Mouse (Mus musculus) kidney, postnatal 36 days (tissue): ENCODE measurements around the gene Fkbp5.

Source experiments
- DNase-seq, 2 experiments: peaks; one replicate each; pipeline ENCODE4 v3.0.0; 2021 to 2022; ENCODE audit warnings: mixed read lengths in 2 of 2

Gene Fkbp5

DNA sequence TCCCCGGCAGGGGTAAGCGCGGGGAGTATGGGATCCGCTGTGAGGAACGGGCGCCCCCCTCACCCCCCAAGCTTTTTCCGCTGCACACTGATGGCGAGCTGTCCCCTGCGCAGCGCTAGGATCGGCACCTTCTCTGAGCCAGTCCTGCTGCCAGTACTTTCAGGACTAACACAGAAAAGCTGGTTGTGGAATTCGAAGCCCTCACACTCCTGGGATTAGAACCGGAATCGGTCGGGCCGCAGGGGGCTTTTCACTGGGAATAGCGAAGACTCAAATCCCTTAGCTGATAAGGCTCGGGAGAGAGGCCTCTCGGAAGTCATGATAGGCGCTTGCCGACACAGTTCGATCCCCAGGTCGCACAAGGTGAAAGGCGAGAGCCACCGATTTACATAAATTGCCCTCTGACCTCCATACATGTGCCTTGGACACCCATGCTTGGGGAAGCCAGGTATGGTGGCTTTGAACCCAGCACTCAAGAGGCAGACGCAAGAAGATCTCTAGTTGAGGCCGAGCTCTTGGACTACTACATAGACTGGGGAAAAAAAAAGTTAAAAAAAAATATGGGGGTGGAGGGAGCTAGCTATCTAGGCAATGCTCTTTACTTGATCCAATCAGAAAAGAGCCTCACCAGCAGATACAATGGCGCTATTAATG is 6.2 kb upstream of the Fkbp5 start:
- no peak for DNase-seq

GRCm38 (mm10) chr17:28522623-28523354 is 5.5 kb upstream of the Fkbp5 start:
- peak; percentile 97 to 98 for DNase-seq

DNA sequence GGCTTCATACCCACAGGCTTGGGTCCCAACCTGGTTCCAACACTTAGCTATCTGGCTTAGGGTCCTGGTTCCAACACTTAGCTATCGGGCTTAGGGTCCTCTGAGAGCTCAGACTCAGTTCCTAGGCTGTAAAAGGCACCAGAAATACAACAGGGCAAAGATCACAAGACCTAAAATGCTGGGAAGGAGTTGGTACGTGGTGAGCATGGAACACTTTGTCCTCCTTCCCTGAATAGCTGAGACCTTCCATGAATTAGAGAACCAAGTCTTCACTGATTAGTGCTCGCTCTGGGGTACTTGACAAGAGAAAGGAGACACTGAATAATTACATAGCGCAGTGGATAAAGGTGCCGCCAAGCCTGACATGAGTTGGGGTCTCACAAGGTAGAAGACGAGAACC is 4.6 kb upstream of the Fkbp5 start:
- no peak for DNase-seq

DNA sequence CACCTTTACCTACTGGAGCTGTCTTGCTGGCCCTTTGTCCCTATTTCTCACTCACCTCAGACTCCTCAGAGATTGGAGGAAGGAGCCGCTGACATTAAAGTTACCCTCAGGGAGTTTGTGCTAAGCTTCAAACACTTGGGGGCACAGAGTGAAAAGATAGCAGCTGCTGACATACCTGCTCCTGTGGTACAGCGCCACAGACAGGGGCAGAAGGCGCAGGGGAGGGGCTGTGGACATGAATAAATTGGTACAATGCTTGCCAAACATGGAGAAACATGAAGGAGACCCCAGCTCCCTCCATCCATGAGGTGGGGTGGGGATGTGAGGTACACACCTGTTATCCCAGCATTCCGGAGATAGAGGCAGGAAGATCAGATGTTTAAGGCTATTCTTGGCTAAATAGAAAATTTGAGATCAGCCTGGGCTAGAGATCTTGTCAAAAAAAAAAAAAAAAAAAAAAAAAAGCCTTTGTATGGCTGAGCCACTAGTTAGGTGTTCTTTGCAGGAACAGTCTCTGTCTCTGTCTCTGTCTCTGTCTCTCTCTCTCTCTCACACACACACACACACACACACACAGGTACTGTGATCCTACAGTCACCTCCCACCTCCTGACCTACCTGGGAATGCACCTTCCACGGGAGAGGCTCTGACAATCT is 3.9 kb upstream of the Fkbp5 start:
- no peak for DNase-seq

- no peak for DNase-seq
Observed at GRCm38 (mm10) chr17:28520561-28520960, 3.2 kb upstream of the Fkbp5 start.

GRCm38 (mm10) chr17:28519827-28520226 is 2.5 kb upstream of the Fkbp5 start:
- no peak for DNase-seq

DNA sequence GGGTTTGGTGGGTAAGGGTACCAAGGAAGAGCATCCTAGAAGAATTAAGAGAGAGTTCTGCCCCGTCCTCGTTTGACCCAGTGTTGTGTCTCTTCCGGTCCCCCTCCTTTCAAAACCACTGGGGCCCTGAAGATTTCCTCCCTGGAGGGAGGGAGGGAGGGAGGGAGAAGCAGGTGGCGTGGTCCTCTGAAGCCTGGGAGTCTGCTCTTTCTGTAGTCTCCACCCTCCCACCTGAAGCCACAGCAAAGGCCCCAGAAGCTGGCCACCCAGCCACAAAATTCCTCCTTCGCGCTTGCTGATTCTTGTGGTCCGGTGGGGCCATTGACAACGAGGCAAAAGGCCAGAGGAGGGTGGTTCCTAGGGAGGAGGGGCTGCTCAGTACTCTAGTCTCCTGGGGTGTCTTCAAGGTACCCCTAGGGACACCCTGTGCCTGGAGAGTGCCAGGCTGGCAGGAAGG is 1.3 kb upstream of the Fkbp5 start:
- peak; percentile 63 to 89 for DNase-seq

- DNase-seq = peak; percentile 97
Observed at GRCm38 (mm10) chr17:28517956-28518614, 758 bp upstream of the Fkbp5 start.

GRCm38 (mm10) chr17:28516881-28517280 is 446 bp downstream of the Fkbp5 start:
- no peak for DNase-seq

- peak; percentile 55 to 91 for DNase-seq
Observed at GRCm38 (mm10) chr17:28515431-28516341, 1.6 kb downstream of the Fkbp5 start.

DNA sequence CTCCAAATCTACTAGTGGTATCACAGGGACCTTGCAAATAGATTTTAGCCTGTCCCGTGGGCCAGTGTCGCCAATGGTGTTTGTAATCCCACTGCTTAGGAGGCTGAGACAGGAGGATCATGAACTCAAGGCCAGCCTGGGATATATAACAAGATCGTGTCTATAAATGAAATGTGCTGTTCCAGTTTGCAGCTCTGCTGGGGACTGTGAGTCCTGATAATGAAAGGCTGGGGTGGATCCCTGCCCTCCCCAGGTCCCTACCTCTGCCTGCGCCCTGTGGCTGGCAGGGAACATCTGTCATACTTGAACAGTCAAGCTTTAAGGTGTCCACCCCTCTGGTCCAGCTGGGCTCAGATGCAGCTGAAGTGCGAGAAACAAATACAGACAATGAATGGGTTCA is 2.8 kb downstream of the Fkbp5 start:
- DNase-seq = no peak

DNA sequence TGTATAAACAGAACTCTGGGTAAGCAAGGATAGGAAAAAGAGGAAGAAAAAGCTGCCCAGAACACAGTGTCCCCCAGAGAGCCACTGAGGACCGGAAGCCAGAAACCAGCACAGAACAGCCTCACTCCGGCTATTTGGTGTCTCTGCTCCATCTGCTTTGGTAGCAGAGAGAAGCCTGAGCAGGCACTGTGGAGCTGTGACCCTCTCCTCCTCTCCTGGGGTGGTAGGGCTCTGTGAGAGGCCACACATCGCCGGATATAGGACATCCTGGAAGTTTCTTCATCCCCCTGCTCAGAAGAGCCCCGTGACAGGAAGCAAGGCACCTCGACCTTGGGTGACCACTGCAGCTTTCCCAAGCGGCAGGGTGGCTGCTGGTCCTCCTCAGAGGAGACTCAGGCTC is 3.5 kb downstream of the Fkbp5 start:
- peak in 1 of 2 experiments; percentile 66 for DNase-seq

GRCm38 (mm10) chr17:28513337-28513736 is 4.0 kb downstream of the Fkbp5 start:
- DNase-seq = no peak

DNA sequence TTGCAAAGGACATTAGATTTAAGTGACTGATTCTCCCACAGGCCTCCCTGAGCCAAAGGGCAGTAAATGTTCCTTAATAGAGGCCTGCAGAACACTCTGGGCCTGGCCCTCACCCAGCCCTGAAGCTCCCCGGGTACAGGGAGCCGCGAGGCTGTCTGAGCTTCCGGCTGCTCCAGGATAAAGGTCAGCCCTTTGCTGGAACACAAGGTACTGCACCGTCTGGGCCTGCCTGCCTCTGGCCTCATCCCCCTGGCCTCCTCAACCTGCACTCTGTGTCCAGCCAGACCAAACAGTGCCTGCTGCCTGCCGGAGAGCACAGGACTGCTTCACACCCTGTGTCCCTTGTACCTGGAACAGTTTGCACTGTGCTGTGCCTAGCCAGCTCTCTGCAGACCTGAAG is 4.6 kb downstream of the Fkbp5 start:
- DNase-seq = peak; percentile 89 to 97

DNA sequence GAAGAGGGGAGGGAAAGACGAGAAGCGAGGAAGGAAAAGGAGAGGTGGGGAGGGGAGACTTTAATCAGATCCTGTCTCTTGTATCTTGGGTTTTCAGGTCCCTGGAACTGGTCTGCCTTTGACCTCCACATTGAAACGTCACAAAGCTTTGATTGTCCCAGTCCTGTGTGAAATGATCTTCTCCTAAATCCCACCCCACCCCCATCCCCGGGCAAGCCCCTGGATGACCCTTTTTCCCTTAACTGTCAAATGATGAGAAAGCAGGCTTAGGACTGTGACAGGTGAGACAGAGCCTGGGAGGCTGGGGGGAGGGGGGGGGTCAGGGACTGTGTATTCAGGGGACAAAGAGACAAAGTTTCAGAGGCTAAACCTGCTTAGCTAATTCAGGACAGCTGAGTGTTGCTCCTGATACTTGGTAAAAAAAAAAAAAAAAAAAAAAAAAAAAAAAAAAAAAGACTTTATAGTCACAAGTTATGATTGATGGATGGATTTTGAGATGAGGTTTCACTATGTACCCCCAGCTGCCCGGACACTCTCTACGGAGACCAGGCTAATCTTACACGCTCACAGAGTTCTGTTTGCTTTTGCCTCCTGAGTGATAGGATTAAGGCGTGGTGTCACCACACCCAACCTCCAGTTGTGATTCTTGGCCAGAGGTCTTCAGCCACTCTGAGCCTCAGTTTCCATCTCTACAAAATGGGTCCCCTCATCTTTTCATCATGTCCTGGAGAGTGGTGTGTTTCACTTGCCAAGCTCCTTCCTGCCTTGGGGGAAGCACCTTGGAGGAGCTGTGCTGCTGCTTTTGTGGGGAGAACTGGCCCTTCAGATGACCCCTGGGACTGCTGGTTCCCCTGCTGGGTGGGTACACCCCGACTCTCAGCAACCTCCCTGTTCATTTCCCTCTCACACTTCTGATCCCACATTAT is 5.4 kb downstream of the Fkbp5 start:
- no peak for DNase-seq

DNA sequence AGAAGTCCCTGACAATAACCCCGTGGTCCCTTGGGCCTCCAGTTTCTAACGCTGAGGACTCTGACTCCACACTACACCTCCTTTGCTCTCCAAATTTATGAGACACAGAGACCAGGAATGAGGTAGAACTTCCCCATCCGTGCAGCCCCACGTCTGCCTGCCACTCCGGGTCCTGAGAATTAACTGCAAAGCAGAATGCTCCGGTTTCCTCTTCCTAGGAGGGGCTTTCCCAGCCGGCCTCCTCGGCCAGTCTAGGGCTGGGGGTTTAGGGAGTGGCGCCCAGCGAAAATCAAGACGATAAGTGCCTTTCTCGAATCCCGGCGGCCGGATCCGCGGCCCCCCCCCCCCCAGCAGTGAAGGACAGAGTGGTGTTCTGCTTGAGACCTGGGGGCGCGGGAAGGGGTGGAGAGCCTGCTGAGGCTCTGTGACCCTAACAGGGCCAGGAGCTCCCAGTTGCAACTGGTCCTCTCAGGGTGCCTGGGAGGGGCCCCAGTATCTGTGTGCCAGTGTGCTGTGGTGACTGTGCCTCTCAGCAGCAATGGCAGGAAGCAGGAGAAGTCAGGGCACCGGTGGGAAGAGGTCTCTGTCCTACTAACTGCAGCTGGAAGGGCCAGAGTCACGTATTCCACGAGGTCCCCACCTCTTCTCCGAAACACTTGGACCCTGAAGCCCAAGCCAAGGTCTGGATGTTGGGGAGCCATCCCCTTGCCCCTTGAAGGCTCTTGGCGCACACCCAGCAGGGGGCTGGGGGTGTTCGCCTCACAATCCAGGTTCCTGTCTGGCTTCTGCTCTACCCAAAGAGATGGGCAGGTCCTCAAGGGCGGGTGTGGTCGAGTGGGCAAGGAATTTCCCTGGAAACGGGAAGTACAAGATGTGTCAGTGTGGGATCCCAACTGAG is 6.6 kb downstream of the Fkbp5 start:
- no peak for DNase-seq

DNA sequence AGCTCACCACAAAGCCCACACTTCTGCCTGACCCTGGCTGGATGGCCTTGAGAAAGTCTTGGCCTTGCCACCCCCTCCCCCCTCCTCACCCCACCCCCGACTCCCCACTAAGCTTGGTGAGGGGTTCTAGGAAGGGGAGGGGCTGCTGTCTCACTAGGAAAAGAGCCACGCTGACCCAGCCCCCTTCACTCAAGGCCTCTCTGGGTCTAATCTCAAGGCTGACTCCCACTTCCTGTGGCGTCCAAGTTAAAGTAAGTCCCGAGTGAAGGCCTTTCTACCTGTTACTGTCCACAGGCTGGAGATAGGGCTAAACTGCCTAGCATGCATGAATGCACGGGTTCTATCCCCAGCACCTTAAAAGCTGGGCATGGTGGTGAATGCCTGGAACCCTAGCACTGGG is 9.8 kb downstream of the Fkbp5 start:
- no peak for DNase-seq

DNA sequence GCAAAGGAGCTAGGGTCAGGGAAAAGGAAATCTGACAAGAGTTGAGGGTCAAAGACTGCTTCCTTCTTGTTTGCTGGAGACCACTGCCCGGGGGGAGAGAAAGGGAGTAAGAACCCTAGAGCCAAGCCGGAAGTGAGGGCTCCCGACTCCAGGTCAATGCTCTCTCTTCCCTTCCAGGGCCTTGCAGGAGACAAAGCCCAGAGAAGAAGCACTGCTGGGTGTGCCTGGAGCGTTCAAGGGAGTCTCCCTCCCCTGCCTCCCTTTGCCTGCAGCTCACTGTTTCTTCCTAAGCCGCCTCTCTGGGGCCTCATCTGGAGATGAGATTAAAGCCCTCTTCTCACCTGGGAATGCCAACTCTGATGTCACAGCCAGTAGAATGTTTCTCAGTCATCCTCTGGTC is 10.4 kb downstream of the Fkbp5 start:
- DNase-seq = no peak

GRCm38 (mm10) chr17:28505591-28505990 is 11.7 kb downstream of the Fkbp5 start:
- no peak for DNase-seq

DNA sequence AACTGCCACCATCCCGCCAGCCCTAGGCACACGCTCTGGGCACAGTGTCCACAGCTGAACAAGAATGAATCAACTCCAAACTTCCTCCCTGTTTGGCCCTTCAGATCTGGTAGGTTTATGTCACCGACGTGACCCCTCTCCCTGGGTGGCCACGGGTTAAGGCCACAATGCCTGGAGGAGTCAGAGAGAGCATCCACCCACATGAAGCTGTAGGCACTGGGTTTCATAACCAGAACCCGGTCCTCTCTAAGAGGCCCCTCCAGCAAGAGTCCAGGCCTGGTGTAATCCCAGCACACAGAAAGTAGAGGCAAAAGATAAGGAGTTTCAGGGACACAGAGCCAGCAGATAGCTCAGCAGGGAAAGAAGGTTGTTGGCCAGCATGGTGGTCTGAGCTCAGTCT is 13.1 kb downstream of the Fkbp5 start:
- no peak for DNase-seq
